Mouse (Mus musculus): ENCODE data around the gene Vmn1r197. TPM values are rescaled to one million over a fixed set of nuclear protein-coding genes. Genes with fewer than 3 reads are reported as not detected.
"Not testable (repeated sequence)": the region's sequence is repeated elsewhere in the genome, so short reads cannot be mapped to it uniquely, and the experiment has no call there.

The Vmn1r197 gene
- not detected for total RNA-seq (2021)
- long read RNA-seq, experiment 1: 0 reads
- long read RNA-seq, experiment 2: 0 reads

DNA sequence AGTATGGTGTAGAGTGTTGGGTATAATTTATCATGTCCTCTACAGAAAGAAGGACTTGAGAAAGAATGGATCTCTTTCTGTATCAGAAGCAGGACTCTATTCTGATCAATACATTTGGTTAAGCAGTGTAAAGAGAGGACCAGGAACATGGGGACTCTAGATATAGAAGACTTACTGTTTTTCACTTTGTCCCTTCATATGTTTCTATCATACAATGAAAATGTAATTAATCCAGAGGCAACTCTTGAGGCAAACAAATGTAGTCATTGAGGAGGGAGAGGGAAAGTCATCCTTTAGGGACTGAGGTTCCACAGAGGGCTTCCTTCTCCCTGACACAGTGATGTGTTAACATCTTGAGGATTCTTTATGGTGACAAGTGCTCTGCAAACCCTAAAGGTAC lies at the start of gene Vmn1r197:
Gene Vmn1r197, plus strand, starts transcription at position 301 of the 400 bp plus-strand sequence.
- intact Hi-C loops (cut with DNase I): no loop called here
- DNase-seq: no peak
- Histone ChIP-seq H3K4me3 (no peak within 1 kb of the TSS), H3K27ac (no peak within 1 kb of the TSS)
- no peak for TF ChIP-seq CTCF (IDR thresholded peaks at IDR 0.05)

DNA sequence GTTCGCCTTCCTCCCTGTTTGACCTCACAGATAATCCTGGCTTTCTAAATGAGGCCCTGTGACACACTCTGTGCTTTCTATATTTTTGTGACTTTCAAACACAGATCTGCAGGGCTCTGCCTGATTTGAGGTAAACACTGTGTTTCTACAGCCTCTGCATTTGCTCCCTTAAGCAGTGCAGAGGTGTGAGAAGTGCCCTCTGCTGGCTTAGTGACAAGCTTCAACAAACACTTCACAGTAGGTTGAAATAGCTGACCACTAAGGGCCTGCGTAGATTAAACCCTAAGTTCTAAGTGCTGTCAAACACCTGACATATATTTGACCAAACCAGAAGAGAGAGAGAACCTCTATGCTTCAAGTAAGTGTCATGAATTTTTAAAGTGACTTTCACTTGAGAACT lies 39.8 kb upstream of the Vmn1r197 start:
- H3K4me3 ChIP-seq: no peak overlapping the region
- no peak for TF ChIP-seq CTCF (IDR thresholded peaks at IDR 0.05)
- intact Hi-C loops (cut with DNase I): no loop called here
- H3K27ac ChIP-seq: no peak overlapping the region
- no peak for DNase-seq

DNA sequence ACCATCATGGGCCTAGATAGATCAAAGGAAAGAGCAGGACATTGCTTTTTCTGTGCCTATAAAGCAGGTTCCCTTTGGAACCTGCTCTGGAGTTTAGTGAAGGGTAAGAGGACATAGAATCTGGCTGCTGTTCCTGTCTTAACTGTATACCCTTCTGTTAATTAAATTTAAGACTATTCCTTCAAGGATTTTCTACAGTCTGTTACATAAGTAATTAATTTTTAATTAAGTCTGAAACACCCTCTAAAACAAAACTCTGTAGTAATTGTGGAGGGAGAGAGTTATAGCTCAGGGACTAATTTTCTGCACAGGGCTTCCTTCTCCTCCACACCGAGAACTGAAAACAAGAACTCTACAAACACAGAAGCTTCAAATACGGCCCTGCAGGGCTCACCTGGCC lies 34.8 kb upstream of the Vmn1r197 start, which contains the start of gene Vmn1r196:
Gene Vmn1r196, plus strand, starts transcription at position 301 of the 400 bp plus-strand sequence.
- Histone ChIP-seq H3K27ac (no peak within 1 kb of the TSS), H3K4me3 (no peak within 1 kb of the TSS)
- intact Hi-C loops (cut with DNase I): no loop called here
- TF ChIP-seq CTCF (IDR thresholded peaks at IDR 0.05): no peak
- no peak for DNase-seq

DNA sequence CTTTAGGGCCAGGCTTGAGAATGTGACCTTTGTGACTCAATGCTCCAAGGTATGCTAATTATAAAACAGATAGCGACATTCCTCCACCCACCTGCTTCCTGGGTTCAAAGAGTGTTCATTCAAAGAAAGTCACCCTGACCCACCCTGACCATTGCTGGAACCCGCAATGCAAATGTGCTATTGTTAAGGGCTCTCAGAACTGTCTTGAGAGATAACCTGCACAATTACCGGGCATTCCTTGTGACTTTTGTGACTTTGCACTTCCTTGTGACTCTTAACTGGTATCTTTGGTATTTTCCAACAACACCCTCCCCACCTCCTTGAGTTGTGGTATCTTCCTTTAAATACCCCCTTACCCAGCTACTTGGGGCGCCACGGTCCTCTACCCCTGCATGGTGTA lies 16.3 kb upstream of the Vmn1r197 start:
- intact Hi-C loops (cut with DNase I); H3K4me3 ChIP-seq; H3K27ac ChIP-seq; DNase-seq: not testable (repeated sequence)

DNA sequence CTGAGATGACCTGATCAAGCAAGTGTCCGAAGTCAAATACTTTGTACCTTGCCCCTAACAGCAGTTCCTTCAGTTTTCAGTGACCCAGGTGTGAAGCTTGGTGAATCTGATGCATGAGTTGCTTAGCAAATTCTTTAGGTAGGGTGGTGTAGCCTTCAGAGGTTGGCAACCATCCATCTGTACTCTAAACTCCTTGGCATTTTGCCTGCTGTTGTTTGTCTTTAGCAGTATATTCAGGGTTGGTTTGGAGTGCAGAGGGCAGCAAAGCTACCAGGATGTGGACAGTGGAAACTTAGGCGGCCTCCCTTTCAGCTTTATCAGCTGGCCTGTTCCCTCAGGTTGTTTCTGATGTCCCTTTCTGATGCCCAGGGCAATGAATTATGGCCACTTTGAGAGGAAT lies 9.0 kb upstream of the Vmn1r197 start:
- TF ChIP-seq CTCF (IDR thresholded peaks at IDR 0.05): no peak
- intact Hi-C loops (cut with DNase I): no loop called here
- Histone ChIP-seq H3K4me3 (no peak overlapping the region), H3K27ac (no peak overlapping the region)
- no peak for DNase-seq

DNA sequence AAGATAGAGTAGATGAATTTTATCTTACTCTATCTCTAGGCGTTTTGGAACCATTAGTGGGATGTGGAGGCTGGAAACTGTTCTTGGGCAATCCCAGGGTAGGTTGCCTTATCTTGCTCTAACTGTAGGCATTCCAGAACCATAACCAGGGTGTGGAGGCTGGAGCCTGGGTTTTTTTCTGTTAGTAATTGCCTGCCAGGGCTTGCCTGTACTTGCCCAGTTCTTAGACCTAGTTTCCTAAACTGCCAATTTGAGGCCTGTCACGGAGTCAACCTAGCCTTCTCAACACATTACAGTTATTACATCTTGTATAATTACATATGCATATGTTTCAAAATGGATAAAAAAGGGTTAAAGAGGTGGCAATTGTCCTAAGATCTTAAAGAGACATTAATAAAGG lies 7.0 kb upstream of the Vmn1r197 start:
- Histone ChIP-seq H3K27ac (no peak overlapping the region), H3K4me3 (no peak overlapping the region)
- no peak for TF ChIP-seq CTCF (IDR thresholded peaks at IDR 0.05)
- DNase-seq: no peak
- intact Hi-C loops (cut with DNase I): no loop called here

DNA sequence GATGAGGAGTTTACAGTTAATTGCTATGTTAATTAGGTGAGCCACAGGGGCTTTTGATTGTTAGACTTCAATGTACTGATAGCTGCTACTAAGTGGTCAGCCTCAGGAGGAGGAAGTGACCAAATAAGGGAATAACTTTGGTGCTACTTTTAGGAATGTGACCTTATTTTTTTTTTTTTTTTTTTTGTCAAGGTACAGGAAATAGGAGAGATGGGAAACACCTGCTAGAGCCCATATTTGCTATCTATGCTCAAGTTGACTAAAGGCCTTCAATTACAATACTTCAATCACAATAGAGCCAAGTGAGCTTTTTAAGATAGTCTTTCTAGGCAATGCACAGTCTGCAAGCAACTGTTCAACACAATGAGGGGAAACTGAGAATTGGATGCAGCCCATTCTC lies 4.3 kb upstream of the Vmn1r197 start:
- intact Hi-C loops (cut with DNase I): no loop called here
- H3K27ac ChIP-seq: no peak overlapping the region
- no peak overlapping the region for H3K4me3 ChIP-seq
- TF ChIP-seq CTCF (IDR thresholded peaks at IDR 0.05): no peak
- DNase-seq: no peak

DNA sequence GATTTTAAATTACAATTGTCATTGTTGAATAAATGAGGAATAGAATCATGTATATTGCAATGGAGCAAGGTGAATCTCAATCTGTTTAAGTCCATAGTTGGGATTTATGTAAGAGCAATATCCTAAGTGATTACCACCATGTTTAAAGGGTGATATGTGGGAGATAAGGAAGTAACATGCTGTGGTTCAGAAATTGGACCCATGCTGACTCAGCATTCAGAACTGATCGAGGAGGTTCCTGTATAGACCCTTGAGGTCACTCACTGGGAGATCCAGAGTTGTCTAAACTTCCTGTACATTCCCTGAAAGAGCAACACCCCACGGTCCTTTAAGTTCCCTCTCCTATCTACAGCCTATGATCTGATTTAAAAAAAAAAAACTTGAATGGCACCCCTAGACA lies 8.9 kb downstream of the Vmn1r197 start:
- Histone ChIP-seq H3K4me3 (no peak overlapping the region), H3K27ac (no peak overlapping the region)
- no peak for DNase-seq
- intact Hi-C loops (cut with DNase I): no loop called here
- no peak for TF ChIP-seq CTCF (IDR thresholded peaks at IDR 0.05)

DNA sequence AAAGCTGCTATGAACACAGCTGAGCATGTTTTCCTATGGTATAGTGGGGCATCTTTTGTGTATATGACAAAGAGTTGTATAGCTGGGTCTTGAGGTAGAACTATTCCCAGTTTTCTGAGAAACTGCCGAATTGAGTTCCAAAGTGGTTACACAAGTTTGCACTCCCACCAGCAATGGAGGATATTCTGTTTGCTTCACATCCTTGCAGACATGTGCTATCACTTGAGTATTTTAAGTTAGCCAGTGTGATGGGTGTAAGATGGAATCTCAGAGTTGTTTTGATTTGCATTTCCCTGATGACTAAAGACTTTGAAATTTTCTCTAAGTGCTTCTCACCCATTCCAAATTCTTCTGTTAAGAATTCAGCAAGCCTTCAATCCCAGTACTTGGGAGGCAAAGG lies 11.2 kb downstream of the Vmn1r197 start:
- intact Hi-C loops (cut with DNase I): no loop called here
- H3K27ac ChIP-seq: no peak overlapping the region
- H3K4me3 ChIP-seq: no peak overlapping the region
- no peak for DNase-seq
- TF ChIP-seq CTCF (IDR thresholded peaks at IDR 0.05): no peak

DNA sequence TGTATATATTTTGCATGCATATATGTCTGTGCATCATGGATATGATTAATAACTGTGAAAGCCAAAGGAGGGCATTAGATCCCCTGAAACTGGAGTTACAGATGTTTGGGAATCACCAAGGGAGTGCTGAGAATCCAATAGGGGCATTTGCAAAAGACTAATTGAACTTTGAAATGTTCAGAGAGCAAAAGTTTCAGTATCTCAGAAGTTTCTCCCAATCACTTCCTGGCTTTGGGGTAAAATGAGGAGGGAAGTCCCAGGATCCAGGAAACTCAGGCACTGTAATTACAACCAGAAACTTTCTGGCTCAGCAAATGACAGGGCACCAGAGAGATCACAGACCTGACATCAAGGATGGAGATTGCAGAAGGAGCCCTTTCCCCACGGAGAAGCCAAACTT lies 25.7 kb downstream of the Vmn1r197 start, which contains the start of gene Vmn1r198:
Gene Vmn1r198, plus strand, starts transcription at position 301 of the 400 bp plus-strand sequence.
- TF ChIP-seq CTCF (IDR thresholded peaks at IDR 0.05): no peak

DNA sequence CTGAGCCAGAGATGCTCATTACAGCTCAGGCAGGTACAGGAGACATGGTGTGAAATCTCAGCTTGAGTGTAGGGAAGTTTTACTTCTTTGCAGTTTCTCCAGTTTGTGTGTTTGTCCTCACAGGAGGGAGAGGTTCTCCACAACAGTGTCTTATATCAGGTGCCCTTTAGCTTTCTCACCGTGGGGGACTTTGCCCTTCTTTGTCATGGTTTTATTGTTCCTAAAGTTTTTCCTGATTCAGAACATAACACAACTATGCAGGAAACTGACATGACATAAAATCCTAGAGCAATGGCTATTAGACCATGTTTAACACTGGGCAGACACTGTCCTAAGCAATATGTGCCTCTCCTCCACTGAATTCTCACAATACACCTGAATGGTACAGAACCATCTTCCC lies 26.4 kb downstream of the Vmn1r197 start:
- intact Hi-C loops (cut with DNase I): no loop called here
- Histone ChIP-seq H3K27ac (no peak overlapping the region), H3K4me3 (no peak overlapping the region)
- no peak for DNase-seq
- no peak for TF ChIP-seq CTCF (IDR thresholded peaks at IDR 0.05)

More for the DNA sequence above, 25.7 kb downstream of the Vmn1r197 start, which contains the start of gene Vmn1r198:
- H3K4me3 ChIP-seq: no peak within 1 kb of the TSS
- no peak for DNase-seq
- no peak within 1 kb of the TSS for H3K27ac ChIP-seq
- intact Hi-C loops (cut with DNase I): no loop called here

DNA sequence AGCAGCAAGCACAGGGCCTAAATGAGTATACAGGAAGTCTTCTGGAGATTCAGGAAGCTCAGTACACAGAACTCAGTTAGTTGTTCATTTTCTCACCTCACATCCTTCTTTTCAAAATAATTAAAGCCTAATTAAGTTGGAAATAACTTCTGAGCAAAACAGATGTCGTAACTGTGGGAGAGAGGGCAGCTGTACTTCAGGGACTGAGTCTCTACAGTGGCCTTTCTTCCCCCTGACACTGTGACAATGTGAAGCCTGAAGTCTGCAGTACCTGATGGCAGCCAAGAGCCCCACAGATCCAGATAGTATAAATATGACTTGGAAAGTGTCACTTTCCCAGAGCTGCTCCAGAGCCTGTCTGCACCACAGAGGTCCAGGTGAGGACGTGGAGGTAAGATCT lies 55.1 kb downstream of the Vmn1r197 start, which contains the start of gene Vmn1r199:
Gene Vmn1r199, plus strand, starts transcription at position 301 of the 400 bp plus-strand sequence.
- DNase-seq: no peak
- H3K4me3 ChIP-seq: no peak within 1 kb of the TSS
- intact Hi-C loops (cut with DNase I): no loop called here
- H3K27ac ChIP-seq: no peak within 1 kb of the TSS
- no peak for TF ChIP-seq CTCF (IDR thresholded peaks at IDR 0.05)

DNA sequence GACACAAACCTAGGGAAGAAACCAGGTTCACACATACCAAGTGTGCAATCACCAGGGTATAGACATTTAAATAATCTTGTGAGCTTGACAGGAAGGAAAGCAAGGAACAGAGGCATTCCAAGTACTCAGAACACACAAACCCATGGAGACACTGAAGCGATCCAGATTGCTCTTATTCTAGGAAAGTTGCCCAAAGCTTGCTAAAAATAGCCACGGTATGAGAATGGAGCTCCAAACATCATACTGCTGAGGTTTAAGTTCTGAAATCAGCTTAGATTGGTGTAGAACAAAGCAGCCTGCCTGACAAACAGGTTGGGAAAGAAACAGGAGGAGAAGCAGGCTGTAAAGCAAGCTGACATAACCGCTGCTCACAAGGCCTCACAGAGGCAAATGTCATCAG lies 56.7 kb downstream of the Vmn1r197 start:
- intact Hi-C loops (cut with DNase I); H3K27ac ChIP-seq; DNase-seq; H3K4me3 ChIP-seq: not testable (repeated sequence)

Other genes starting within 250 kb of the Vmn1r197 start
- not detected for gene Vmn1r188, start 240.1 kb upstream of the Vmn1r197 start, total RNA-seq (2021)
- gene Vmn1r189, start 218.8 kb upstream of the Vmn1r197 start, total RNA-seq (2021): not detected
- gene Vmn1r191, start 140.6 kb upstream of the Vmn1r197 start, total RNA-seq (2021): not detected
- gene Vmn1r192, start 133.4 kb upstream of the Vmn1r197 start, total RNA-seq (2021): not detected
- gene Vmn1r193, start 101.4 kb upstream of the Vmn1r197 start, total RNA-seq (2021): not detected
- not detected for gene Vmn1r194, start 80.4 kb upstream of the Vmn1r197 start, total RNA-seq (2021)
- gene Vmn1r195, start 54.1 kb upstream of the Vmn1r197 start, total RNA-seq (2021): not detected
- gene Vmn1r196, start 34.7 kb upstream of the Vmn1r197 start, total RNA-seq (2021): not detected
- gene Vmn1r198, start 25.8 kb downstream of the Vmn1r197 start, total RNA-seq (2021): not detected
- not detected for gene Vmn1r199, start 55.2 kb downstream of the Vmn1r197 start, total RNA-seq (2021)
- gene Vmn1r200, start 65.8 kb downstream of the Vmn1r197 start, total RNA-seq (2021): not detected
- not detected for gene Vmn1r201, start 147.3 kb downstream of the Vmn1r197 start, total RNA-seq (2021)
- gene Vmn1r202, start 180.8 kb downstream of the Vmn1r197 start, total RNA-seq (2021): not detected
- not detected for gene Vmn1r203, start 193.5 kb downstream of the Vmn1r197 start, total RNA-seq (2021)
- not detected for gene Vmn1r204, start 228.6 kb downstream of the Vmn1r197 start, total RNA-seq (2021)

All from gastrocnemius, adult 2 months (tissue).